ENCODE assay signal across 7 mouse cellular contexts in genomic region chr13:115090069-115090976, GRCm38 (mm10). TPM values are rescaled to one million over a fixed set of nuclear protein-coding genes. Genes with fewer than 3 reads are reported as not detected.
DNase-seq lines count a peak whose midpoint lies in the region; ATAC-seq and TF ChIP-seq lines count a peak whose summit lies in the region.

Pelo (minus strand) TSS chr13:115090186.

- peak within 1 kb of the TSS; percentile 90 for H3K4me2 ChIP-seq in embryonic facial prominence, embryonic 12.5 days (replicated peaks)
- peak within 1 kb of the TSS; percentile 92 for H3K4me2 ChIP-seq in limb, embryonic 12.5 days
- H3K4me2 ChIP-seq in midbrain, embryonic 15.5 days, result peak within 1 kb of the TSS; percentile 91

- WGBS in embryonic facial prominence, embryonic 12.5 days, result under 1% methylated on average over 59 of the region's 60 CpGs
- under 1% methylated on average over 60 of the region's 60 CpGs for WGBS in kidney, adult 2 months
- WGBS in limb, embryonic 12.5 days, result under 1% methylated on average over 60 of the region's 60 CpGs
- under 1% methylated on average over 60 of the region's 60 CpGs for WGBS in midbrain, embryonic 15.5 days
- 2% methylated on average over 60 of the region's 60 CpGs for WGBS in spleen, adult 2 months

- H3K4me3 ChIP-seq in embryonic facial prominence, embryonic 12.5 days, result peak within 1 kb of the TSS; percentile 70
- peak within 1 kb of the TSS; percentile 64 for H3K4me3 ChIP-seq in kidney, adult 2 months (ENCODE audit: insufficient read depth, low read depth, low read length)
- H3K4me3 ChIP-seq in limb, embryonic 12.5 days (replicated peaks), result peak within 1 kb of the TSS; percentile 71
- peak within 1 kb of the TSS; percentile 63 for H3K4me3 ChIP-seq in midbrain, embryonic 15.5 days
- peak within 1 kb of the TSS; percentile 72 for H3K4me3 ChIP-seq in spleen, adult 2 months (ENCODE audit: extremely low read depth, insufficient read depth, insufficient read length)

- H3K27me3 ChIP-seq in embryonic facial prominence, embryonic 12.5 days, result no peaks in the 10 kb centered on the region
- no peaks in the 10 kb centered on the region for H3K27me3 ChIP-seq in kidney, adult 2 months (replicated peaks; ENCODE audit: control insufficient read depth, insufficient read depth, low read length)
- no peaks in the 10 kb centered on the region for H3K27me3 ChIP-seq in limb, embryonic 12.5 days
- H3K27me3 ChIP-seq in midbrain, embryonic 15.5 days (replicated peaks), result 0 out of 2 replicates have a peak, but pooled peaks cover 2% of the 10 kb centered on the region
- no peaks in the 10 kb centered on the region for H3K27me3 ChIP-seq in spleen, adult 2 months (ENCODE audit: control insufficient read depth, insufficient read depth, low read length)

- no peak for TF ChIP-seq POLR2A in kidney, adult 2 months (IDR thresholded peaks at IDR 0.05; ENCODE audit: low read depth, low read length)
- peak; percentile 51 for TF ChIP-seq POLR2A in spleen, adult 2 months (IDR thresholded peaks at IDR 0.05; ENCODE audit: low read depth, low read length)

- peak within 1 kb of the TSS; percentile 90 for H3K27ac ChIP-seq in embryonic facial prominence, embryonic 12.5 days
- H3K27ac ChIP-seq in kidney, adult 2 months (ENCODE audit: insufficient read depth, low read depth, low read length), result peak within 1 kb of the TSS; percentile 96
- H3K27ac ChIP-seq in limb, embryonic 12.5 days, result peak within 1 kb of the TSS; percentile 91
- peak within 1 kb of the TSS; percentile 59; the same call in 1 of the 2 replicates for H3K27ac ChIP-seq in midbrain, embryonic 15.5 days
- peak within 1 kb of the TSS; percentile 71 for H3K27ac ChIP-seq in spleen, adult 2 months (ENCODE audit: insufficient read depth, low read length)

- H3K36me3 ChIP-seq in embryonic facial prominence, embryonic 12.5 days, result peaks cover 19% of the 10 kb centered on the region
- H3K36me3 ChIP-seq in kidney, adult 2 months (ENCODE audit: control insufficient read depth, insufficient read depth, low read length), result peaks cover 5% of the 10 kb centered on the region
- peaks cover 29% of the 10 kb centered on the region for H3K36me3 ChIP-seq in limb, embryonic 12.5 days
- H3K36me3 ChIP-seq in midbrain, embryonic 15.5 days (replicated peaks), result peaks cover 9% of the 10 kb centered on the region
- H3K36me3 ChIP-seq in spleen, adult 2 months (ENCODE audit: control insufficient read depth, insufficient read depth, low read length), result peaks cover 2% of the 10 kb centered on the region; the same call in 1 of the 2 replicates

- peak; percentile 98 for DNase-seq in adrenal gland, postnatal 25 days
- peak; percentile 96 to 98 for DNase-seq in heart, adult 18-20 months
- DNase-seq in kidney, adult 2 months, result peak; percentile 98
- DNase-seq in spleen, adult 2 months (ENCODE audit: low read depth in 1 of 2, low spot score in 2 of 2), result peak; percentile 82 to 95

- H3K9me3 ChIP-seq in embryonic facial prominence, embryonic 12.5 days, result peaks cover 7% of the 10 kb centered on the region; the same call in 1 of the 2 replicates
- no peaks in the 10 kb centered on the region for H3K9me3 ChIP-seq in limb, embryonic 12.5 days
- H3K9me3 ChIP-seq in midbrain, embryonic 15.5 days, result no peaks in the 10 kb centered on the region

- ATAC-seq in embryonic facial prominence, embryonic 12.5 days (ENCODE audit: insufficient number of reproducible peaks, insufficient read depth, low FRiP score, low TSS enrichment), result peak; percentile 93
- peak; percentile 91 for ATAC-seq in limb, embryonic 12.5 days (ENCODE audit: insufficient number of reproducible peaks, insufficient read depth, low FRiP score, low TSS enrichment, low read depth)
- ATAC-seq in midbrain, embryonic 15.5 days (replicated peaks), result peak; percentile 98

- 0 out of 2 replicates have a peak, but pooled peaks have one; percentile 13 for TF ChIP-seq CTCF in kidney, adult 2 months (conservative IDR thresholded peaks at IDR 0.05; ENCODE audit: insufficient read depth, insufficient read length, low read depth, low read length)
- no peak for TF ChIP-seq CTCF in spleen, adult 2 months (IDR thresholded peaks at IDR 0.05; ENCODE audit: extremely low read depth, insufficient read depth, insufficient read length, insufficient replicate concordance)

- H3K4me1 ChIP-seq in embryonic facial prominence, embryonic 12.5 days, result peaks cover 10% of the 10 kb centered on the region; the same call in 1 of the 2 replicates
- peaks cover 20% of the 10 kb centered on the region for H3K4me1 ChIP-seq in kidney, adult 2 months (ENCODE audit: control insufficient read depth, insufficient read depth, low read length)
- H3K4me1 ChIP-seq in limb, embryonic 12.5 days (replicated peaks), result peaks cover 20% of the 10 kb centered on the region; the same call in 1 of the 2 replicates
- H3K4me1 ChIP-seq in midbrain, embryonic 15.5 days, result peaks cover 18% of the 10 kb centered on the region
- peaks cover 9% of the 10 kb centered on the region; the same call in 1 of the 2 replicates for H3K4me1 ChIP-seq in spleen, adult 2 months (ENCODE audit: control insufficient read depth, insufficient read depth, insufficient read length)

- peak within 1 kb of the TSS; percentile 82 for H3K9ac ChIP-seq in embryonic facial prominence, embryonic 12.5 days
- H3K9ac ChIP-seq in limb, embryonic 12.5 days (replicated peaks), result peak within 1 kb of the TSS; percentile 81
- peak within 1 kb of the TSS; percentile 78 for H3K9ac ChIP-seq in midbrain, embryonic 15.5 days

RNA-seq across cellular contexts. Expression of gene Pelo, which starts in this region (rescaled TPM):
- 22.2 and 27.6 TPM in 2 replicates for total RNA-seq in adrenal gland, postnatal 25 days (2021)
- polyA plus RNA-seq in embryonic facial prominence, embryonic 12.5 days (2016; fragmentation: Nextera tagmentation; extraction: Ambion mirVana), result 6.2 and 6.3 TPM in 2 replicates
- 10 to 100 TPM; 16.3 to 18.5 TPM for total RNA-seq in heart, adult 18-20 months (2021)
- 29.0 and 32.3 TPM in 2 replicates for polyA plus RNA-seq in kidney, adult 2 months (2012; rRNA removed)
- 5.0 and 5.2 TPM in 2 replicates for polyA plus RNA-seq in limb, embryonic 12.5 days (2016; fragmentation: Nextera tagmentation; extraction: Ambion mirVana)
- 4.1 and 4.7 TPM in 2 replicates for polyA plus RNA-seq in midbrain, embryonic 15.5 days (2015; fragmentation: Nextera tagmentation; extraction: Ambion mirVana)
- polyA plus RNA-seq in spleen, adult 2 months (2012; rRNA removed), result 17.3 and 19.9 TPM in 2 replicates

Comparison
In these comparisons a context has a peak if more than half of its experiments do, and no peak if none do; other contexts are left out.
1. Peak in every context shown above with its lines: DNase-seq, ATAC-seq, H3K4me3 ChIP-seq and H3K27ac ChIP-seq.